Mouse (Mus musculus): ENCODE measurements around the gene Asic2. TPM values are rescaled to one million over a fixed set of nuclear protein-coding genes. Genes with fewer than 3 reads are reported as not detected.
A peak's percentile ranks its signal among the peaks of the same experiment; 100 is the strongest.

Asic2 gene
- polyA plus RNA-seq, 1 experiment from 2014 or later, result 2.8 TPM

GRCm38 (mm10) chr11:81150621-81151020 lies 817.6 kb downstream of the Asic2 start:
- peaks cover 21% of the 10 kb centered on the region for H3K4me1 ChIP-seq (ENCODE audit: insufficient read depth, low read length)
- no peak overlapping the region for H3K4me3 ChIP-seq (ENCODE audit: low read length)
- peaks cover 28% of the 10 kb centered on the region for H3K27me3 ChIP-seq (ENCODE audit: insufficient read depth, low read length)
- 82% methylated on average over 8 of the region's 8 CpGs for WGBS
- ATAC-seq (ENCODE audit: low FRiP score, low TSS enrichment), result no peak
- H3K4me2 ChIP-seq (replicated peaks; ENCODE audit: low read depth, low read length), result 0 out of 2 replicates have a peak overlapping the region, but pooled peaks have one; percentile 13
- H3K36me3 ChIP-seq (ENCODE audit: insufficient read depth, low read length), result no peaks in the 10 kb centered on the region
- no peaks in the 10 kb centered on the region for H3K9me3 ChIP-seq (ENCODE audit: low read length)
- no peak overlapping the region for H3K9ac ChIP-seq (replicated peaks; ENCODE audit: low read length)
- H3K27ac ChIP-seq (ENCODE audit: low read length), result no peak overlapping the region

DNA sequence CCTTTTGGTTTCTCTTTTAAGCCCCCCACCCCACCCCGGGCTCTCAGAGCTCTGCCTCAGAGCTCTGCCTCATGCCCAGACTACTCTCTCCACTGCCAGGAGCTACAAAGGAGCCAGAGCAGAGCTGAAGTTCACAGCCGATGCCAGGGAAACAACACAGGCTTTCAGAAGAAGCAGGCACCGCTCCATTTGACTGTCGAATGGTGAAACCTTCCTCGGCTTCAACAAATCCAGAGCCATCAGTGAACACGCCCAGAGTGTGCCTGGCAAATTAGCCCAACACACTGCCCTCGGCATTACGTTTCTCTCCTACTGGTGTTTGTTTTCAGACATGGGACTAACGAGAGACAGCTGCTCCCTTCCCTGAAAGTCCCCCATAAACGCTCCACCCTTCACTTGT lies 819.8 kb downstream of the Asic2 start:
- H3K9ac ChIP-seq (replicated peaks; ENCODE audit: low read length), result no peak overlapping the region
- H3K27me3 ChIP-seq (ENCODE audit: insufficient read depth, low read length), result peaks cover 13% of the 10 kb centered on the region
- no peaks in the 10 kb centered on the region for H3K9me3 ChIP-seq (ENCODE audit: low read length)
- no peak overlapping the region for H3K27ac ChIP-seq (ENCODE audit: low read length)
- H3K4me3 ChIP-seq (ENCODE audit: low read length), result no peak overlapping the region
- H3K36me3 ChIP-seq (ENCODE audit: insufficient read depth, low read length), result no peaks in the 10 kb centered on the region
- no peak for ATAC-seq (ENCODE audit: low FRiP score, low TSS enrichment)
- 35% methylated on average over 10 of the region's 10 CpGs for WGBS
- no peak overlapping the region for H3K4me2 ChIP-seq (replicated peaks; ENCODE audit: low read depth, low read length)
- peaks cover 21% of the 10 kb centered on the region for H3K4me1 ChIP-seq (ENCODE audit: insufficient read depth, low read length)

- WGBS, result 64% methylated on average over 9 of the region's 9 CpGs
- ATAC-seq (ENCODE audit: low FRiP score, low TSS enrichment), result no peak
- no peak overlapping the region for H3K4me3 ChIP-seq (ENCODE audit: low read length)
- H3K36me3 ChIP-seq (ENCODE audit: insufficient read depth, low read length), result no peaks in the 10 kb centered on the region
- H3K4me1 ChIP-seq (ENCODE audit: insufficient read depth, low read length), result peaks cover 7% of the 10 kb centered on the region
- no peak overlapping the region for H3K9ac ChIP-seq (replicated peaks; ENCODE audit: low read length)
- H3K27ac ChIP-seq (ENCODE audit: low read length), result no peak overlapping the region
- peaks cover 7% of the 10 kb centered on the region; the same call in 1 of the 2 replicates for H3K27me3 ChIP-seq (ENCODE audit: insufficient read depth, low read length)
- H3K4me2 ChIP-seq (replicated peaks; ENCODE audit: low read depth, low read length), result no peak overlapping the region
- no peaks in the 10 kb centered on the region for H3K9me3 ChIP-seq (ENCODE audit: low read length)
Measured at GRCm38 (mm10) chr11:81146574-81147157, 821.6 kb downstream of the Asic2 start.

DNA sequence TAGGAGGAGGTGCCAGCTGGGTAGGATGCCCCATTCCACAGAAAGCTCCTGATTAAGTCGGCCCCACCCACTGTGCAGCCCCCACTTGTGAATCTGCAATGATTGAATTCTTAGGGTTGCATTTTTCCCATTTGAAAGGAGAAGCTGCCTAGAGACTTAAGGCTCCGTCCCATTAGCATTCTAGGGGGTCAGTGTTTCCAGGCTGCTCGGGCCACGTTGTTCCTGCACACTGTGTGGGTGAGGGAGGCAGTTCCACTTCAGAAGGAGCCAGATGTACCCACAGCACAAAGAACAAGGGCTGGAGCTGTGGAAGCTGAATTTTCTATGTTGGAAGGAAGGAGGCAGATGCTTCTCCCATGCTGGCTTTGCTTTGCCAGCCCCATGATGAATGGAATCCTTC lies 833.1 kb downstream of the Asic2 start:
- Histone ChIP-seq H3K9ac (replicated peaks; ENCODE audit: low read length) (no peak overlapping the region), H3K27me3 (ENCODE audit: insufficient read depth, low read length) (no peaks in the 10 kb centered on the region), H3K36me3 (ENCODE audit: insufficient read depth, low read length) (no peaks in the 10 kb centered on the region), H3K4me3 (ENCODE audit: low read length) (no peak overlapping the region), H3K9me3 (ENCODE audit: low read length) (no peaks in the 10 kb centered on the region), H3K4me1 (ENCODE audit: insufficient read depth, low read length) (no peaks in the 10 kb centered on the region), H3K27ac (ENCODE audit: low read length) (no peak overlapping the region), H3K4me2 (replicated peaks; ENCODE audit: low read depth, low read length) (no peak overlapping the region)
- ATAC-seq (ENCODE audit: low FRiP score, low TSS enrichment), result no peak
- WGBS, result 62% methylated on average over 4 of the region's 4 CpGs

- Histone ChIP-seq H3K36me3 (ENCODE audit: insufficient read depth, low read length) (no peaks in the 10 kb centered on the region), H3K4me3 (ENCODE audit: low read length) (no peak overlapping the region), H3K4me1 (ENCODE audit: insufficient read depth, low read length) (no peaks in the 10 kb centered on the region), H3K27ac (ENCODE audit: low read length) (no peak overlapping the region), H3K4me2 (replicated peaks; ENCODE audit: low read depth, low read length) (no peak overlapping the region), H3K9me3 (ENCODE audit: low read length) (no peaks in the 10 kb centered on the region), H3K9ac (replicated peaks; ENCODE audit: low read length) (no peak overlapping the region), H3K27me3 (ENCODE audit: insufficient read depth, low read length) (no peaks in the 10 kb centered on the region)
- no peak for ATAC-seq (ENCODE audit: low FRiP score, low TSS enrichment)
- WGBS, result 49% methylated on average over 5 of the region's 5 CpGs
Measured at GRCm38 (mm10) chr11:81133950-81134349, 834.3 kb downstream of the Asic2 start.

DNA sequence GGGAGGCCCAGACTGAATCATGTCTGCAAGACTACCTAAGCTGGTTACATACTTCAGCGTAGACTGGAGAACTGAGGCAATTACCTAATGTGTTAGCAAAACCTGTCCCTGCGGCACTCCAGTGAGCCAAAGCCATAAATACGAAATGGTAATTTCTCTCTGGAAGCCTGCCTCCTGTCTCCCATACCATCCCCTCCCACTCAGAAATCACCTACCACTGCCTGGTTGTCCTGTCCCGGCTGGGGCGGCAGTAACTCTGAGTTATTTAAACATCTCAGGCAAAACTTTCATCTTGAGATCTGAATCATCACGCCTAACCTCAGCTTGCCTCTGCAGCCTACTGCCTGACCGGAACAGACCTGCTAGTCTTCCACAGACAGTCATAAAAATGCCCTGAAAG lies 835.6 kb downstream of the Asic2 start:
- no peak for ATAC-seq (ENCODE audit: low FRiP score, low TSS enrichment)
- Histone ChIP-seq H3K36me3 (ENCODE audit: insufficient read depth, low read length) (no peaks in the 10 kb centered on the region), H3K9me3 (ENCODE audit: low read length) (no peaks in the 10 kb centered on the region), H3K4me2 (replicated peaks; ENCODE audit: low read depth, low read length) (no peak overlapping the region), H3K27me3 (ENCODE audit: insufficient read depth, low read length) (no peaks in the 10 kb centered on the region), H3K4me3 (ENCODE audit: low read length) (no peak overlapping the region), H3K27ac (ENCODE audit: low read length) (no peak overlapping the region), H3K4me1 (ENCODE audit: insufficient read depth, low read length) (no peaks in the 10 kb centered on the region), H3K9ac (replicated peaks; ENCODE audit: low read length) (no peak overlapping the region)
- 45% methylated on average over 7 of the region's 7 CpGs for WGBS

GRCm38 (mm10) chr11:81124363-81124762 lies 843.9 kb downstream of the Asic2 start:
- no peak for ATAC-seq (ENCODE audit: low FRiP score, low TSS enrichment)
- H3K36me3 ChIP-seq (ENCODE audit: insufficient read depth, low read length), result no peaks in the 10 kb centered on the region
- no peaks in the 10 kb centered on the region for H3K27me3 ChIP-seq (ENCODE audit: insufficient read depth, low read length)
- WGBS, result 96% methylated on average over 6 of the region's 6 CpGs
- H3K9me3 ChIP-seq (ENCODE audit: low read length), result no peaks in the 10 kb centered on the region
- H3K27ac ChIP-seq (ENCODE audit: low read length), result no peak overlapping the region
- no peak overlapping the region for H3K4me2 ChIP-seq (replicated peaks; ENCODE audit: low read depth, low read length)
- peaks cover 8% of the 10 kb centered on the region; the same call in 1 of the 2 replicates for H3K4me1 ChIP-seq (ENCODE audit: insufficient read depth, low read length)
- no peak overlapping the region for H3K4me3 ChIP-seq (ENCODE audit: low read length)
- H3K9ac ChIP-seq (replicated peaks; ENCODE audit: low read length), result no peak overlapping the region

- no peaks in the 10 kb centered on the region for H3K36me3 ChIP-seq (ENCODE audit: insufficient read depth, low read length)
- no peak overlapping the region for H3K27ac ChIP-seq (ENCODE audit: low read length)
- H3K27me3 ChIP-seq (ENCODE audit: insufficient read depth, low read length), result no peaks in the 10 kb centered on the region
- H3K9me3 ChIP-seq (ENCODE audit: low read length), result no peaks in the 10 kb centered on the region
- H3K9ac ChIP-seq (replicated peaks; ENCODE audit: low read length), result no peak overlapping the region
- H3K4me3 ChIP-seq (ENCODE audit: low read length), result no peak overlapping the region
- H3K4me1 ChIP-seq (ENCODE audit: insufficient read depth, low read length), result peaks cover 8% of the 10 kb centered on the region; the same call in 1 of the 2 replicates
- peak; percentile 93 for ATAC-seq (ENCODE audit: low FRiP score, low TSS enrichment)
- WGBS, result 33% methylated on average over 8 of the region's 8 CpGs
- H3K4me2 ChIP-seq (replicated peaks; ENCODE audit: low read depth, low read length), result no peak overlapping the region
Measured at GRCm38 (mm10) chr11:81120024-81120576, 848.2 kb downstream of the Asic2 start.

GRCm38 (mm10) chr11:81118055-81118454 lies 850.2 kb downstream of the Asic2 start:
- no peaks in the 10 kb centered on the region for H3K9me3 ChIP-seq (ENCODE audit: low read length)
- peaks cover 8% of the 10 kb centered on the region; the same call in 1 of the 2 replicates for H3K4me1 ChIP-seq (ENCODE audit: insufficient read depth, low read length)
- H3K36me3 ChIP-seq (ENCODE audit: insufficient read depth, low read length), result no peaks in the 10 kb centered on the region
- H3K4me2 ChIP-seq (replicated peaks; ENCODE audit: low read depth, low read length), result no peak overlapping the region
- 44% methylated on average over 7 of the region's 7 CpGs for WGBS
- no peak overlapping the region for H3K4me3 ChIP-seq (ENCODE audit: low read length)
- no peak overlapping the region for H3K9ac ChIP-seq (replicated peaks; ENCODE audit: low read length)
- H3K27me3 ChIP-seq (ENCODE audit: insufficient read depth, low read length), result no peaks in the 10 kb centered on the region
- H3K27ac ChIP-seq (ENCODE audit: low read length), result no peak overlapping the region
- no peak for ATAC-seq (ENCODE audit: low FRiP score, low TSS enrichment)

- H3K4me1 ChIP-seq (ENCODE audit: insufficient read depth, low read length), result peaks cover 4% of the 10 kb centered on the region; the same call in 1 of the 2 replicates
- 39% methylated on average over 9 of the region's 9 CpGs for WGBS
- ATAC-seq (ENCODE audit: low FRiP score, low TSS enrichment), result no peak
- H3K27me3 ChIP-seq (ENCODE audit: insufficient read depth, low read length), result no peaks in the 10 kb centered on the region
- no peaks in the 10 kb centered on the region for H3K36me3 ChIP-seq (ENCODE audit: insufficient read depth, low read length)
- H3K4me3 ChIP-seq (ENCODE audit: low read length), result no peak overlapping the region
- no peak overlapping the region for H3K4me2 ChIP-seq (replicated peaks; ENCODE audit: low read depth, low read length)
- no peak overlapping the region for H3K9ac ChIP-seq (replicated peaks; ENCODE audit: low read length)
- H3K9me3 ChIP-seq (ENCODE audit: low read length), result no peaks in the 10 kb centered on the region
- H3K27ac ChIP-seq (ENCODE audit: low read length), result no peak overlapping the region
Measured at GRCm38 (mm10) chr11:81115666-81116065, 852.6 kb downstream of the Asic2 start.

Data from kidney, embryonic 16.5 days (tissue).